Mouse (Mus musculus): ENCODE measurements around the gene Gm43191. TPM values are rescaled to one million over a fixed set of nuclear protein-coding genes. Genes with fewer than 3 reads are reported as not detected.

The Gm43191 gene
- polyA plus RNA-seq, 1 experiment from 2014 or later, result not detected

DNA sequence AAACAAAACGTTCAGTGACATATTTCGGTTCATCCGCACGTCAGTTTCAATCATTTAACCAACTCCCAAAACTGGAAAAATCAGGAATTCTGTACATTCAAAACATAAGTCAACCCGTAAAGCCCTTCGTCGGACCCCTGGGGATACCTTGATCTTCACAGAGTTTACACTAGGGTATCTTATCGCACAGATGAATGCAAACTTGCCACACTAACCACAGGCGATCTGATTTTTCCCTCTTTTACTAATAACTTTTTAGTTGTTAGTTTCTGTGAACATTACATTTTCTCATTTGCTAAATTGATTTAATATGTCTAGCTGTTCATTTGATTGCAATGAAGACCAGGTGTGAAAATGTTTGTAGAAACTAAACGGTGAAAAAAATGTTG lies 85.5 kb downstream of the Gm43191 start:
- peak overlapping the region; percentile 93 for H3K9ac ChIP-seq (ENCODE audit: low read depth, low read length)
- peak overlapping the region; percentile 65 for H3K4me2 ChIP-seq (ENCODE audit: low read depth, low read length)
- peak overlapping the region; percentile 89 for H3K27ac ChIP-seq (ENCODE audit: low read length)
- peak overlapping the region; percentile 95 for H3K4me3 ChIP-seq (ENCODE audit: low read depth, low read length)
- peaks cover 13% of the 10 kb centered on the region for H3K4me1 ChIP-seq (ENCODE audit: control insufficient read depth, low read depth, low read length)
- peaks cover 4% of the 10 kb centered on the region; the same call in 1 of the 2 replicates for H3K36me3 ChIP-seq (ENCODE audit: control insufficient read depth, insufficient read depth)
- no peaks in the 10 kb centered on the region for H3K27me3 ChIP-seq (ENCODE audit: control insufficient read depth, insufficient read depth, low read depth, low read length)
- no peak for ATAC-seq (ENCODE audit: low read depth)
- no peaks in the 10 kb centered on the region for H3K9me3 ChIP-seq (replicated peaks; ENCODE audit: control insufficient read depth, low read length)
- 6% methylated on average over 10 of the region's 10 CpGs for WGBS (ENCODE audit: insufficient replicate concordance)

DNA sequence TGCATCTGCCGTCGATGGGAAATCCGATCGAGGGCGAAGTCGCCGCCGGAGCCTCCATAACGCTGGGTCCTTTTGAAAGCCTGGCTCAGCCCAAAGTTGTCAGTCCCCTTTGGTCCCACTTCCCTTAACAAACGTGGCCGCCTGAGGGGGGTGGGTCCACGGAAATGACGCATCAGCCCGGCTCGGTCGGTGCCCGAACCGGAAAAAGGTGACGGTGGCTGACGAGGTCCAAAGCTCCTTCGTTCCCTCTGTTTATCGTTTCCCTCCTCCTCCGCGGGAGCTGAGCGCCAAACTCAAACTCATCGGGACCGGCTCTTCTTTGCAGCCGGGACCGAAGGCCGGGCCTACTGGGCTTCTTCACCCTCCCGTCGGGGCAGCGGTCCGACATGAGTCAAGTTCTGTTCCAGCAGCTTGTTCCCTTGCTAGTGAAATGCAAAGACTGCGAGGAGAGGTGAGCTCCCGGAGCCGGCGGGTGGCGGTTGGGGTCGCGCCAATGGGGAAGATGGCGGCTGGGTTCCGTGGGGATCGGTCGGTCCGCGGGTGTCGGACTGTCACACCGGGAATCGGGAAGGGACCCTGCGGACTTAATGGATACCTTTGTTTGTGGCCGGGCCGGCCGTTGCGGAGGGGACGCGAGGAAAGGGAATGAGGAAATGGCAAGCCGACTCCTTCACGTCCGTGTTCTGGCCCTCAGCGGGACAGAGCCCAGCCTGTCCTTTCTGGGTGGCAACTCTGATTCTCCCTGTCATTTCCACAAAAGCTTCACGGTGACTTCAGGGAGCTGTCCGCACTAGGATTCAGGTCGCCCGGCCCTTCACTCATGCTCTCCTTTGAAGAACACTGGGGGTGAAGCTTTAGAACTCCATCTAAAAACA lies 86.1 kb downstream of the Gm43191 start, which contains the start of gene Sass6:
TSS of gene Sass6 (plus strand) at position 255 of the 875 bp plus-strand sequence.
- Histone ChIP-seq H3K36me3 (ENCODE audit: control insufficient read depth, insufficient read depth) (peaks cover 4% of the 10 kb centered on the region; the same call in 1 of the 2 replicates), H3K27me3 (ENCODE audit: control insufficient read depth, insufficient read depth, low read depth, low read length) (no peaks in the 10 kb centered on the region), H3K9ac (ENCODE audit: low read depth, low read length) (peak within 1 kb of the TSS; percentile 93), H3K4me3 (ENCODE audit: low read depth, low read length) (peak within 1 kb of the TSS; percentile 95), H3K4me2 (ENCODE audit: low read depth, low read length) (peak within 1 kb of the TSS; percentile 75), H3K4me1 (ENCODE audit: control insufficient read depth, low read depth, low read length) (peaks cover 13% of the 10 kb centered on the region), H3K9me3 (replicated peaks; ENCODE audit: control insufficient read depth, low read length) (no peaks in the 10 kb centered on the region), H3K27ac (ENCODE audit: low read length) (peak within 1 kb of the TSS; percentile 89)
- ATAC-seq (ENCODE audit: low read depth), result peak; percentile 96
- WGBS (ENCODE audit: insufficient replicate concordance), result under 1% methylated on average over 64 of the region's 65 CpGs

DNA sequence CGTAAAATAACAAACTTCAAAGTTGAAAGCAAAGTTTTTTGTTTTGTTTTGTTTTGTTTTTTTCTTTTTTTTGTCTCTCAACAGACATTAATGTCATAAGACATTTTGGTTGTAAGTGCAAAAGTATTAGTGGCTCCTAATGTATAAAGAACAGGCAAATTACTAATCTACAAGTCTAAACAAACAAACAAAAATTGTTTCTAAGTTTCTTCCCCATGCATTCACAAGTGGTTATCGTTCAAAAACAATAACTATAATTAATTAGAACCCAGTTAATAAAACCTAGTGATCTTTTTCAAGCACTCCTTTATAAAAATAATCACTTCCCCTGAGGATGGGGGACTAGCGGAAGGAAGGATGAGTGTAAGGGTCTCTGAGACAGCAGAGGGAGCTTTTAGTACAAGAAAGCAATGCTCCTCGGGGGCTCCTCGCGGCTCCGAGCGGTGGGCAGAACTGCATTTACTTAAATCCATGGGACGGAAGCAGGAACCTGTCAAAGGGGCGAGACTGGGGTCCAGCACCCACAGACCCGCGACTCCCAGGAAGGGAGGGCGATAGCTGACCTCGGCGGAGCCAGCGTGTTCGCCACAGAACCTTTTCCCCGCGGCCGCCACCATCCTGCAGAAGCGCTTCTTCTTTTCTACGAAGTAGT lies 86.9 kb downstream of the Gm43191 start:
- WGBS (ENCODE audit: insufficient replicate concordance), result 2% methylated on average over 22 of the region's 22 CpGs
- Histone ChIP-seq H3K9me3 (replicated peaks; ENCODE audit: control insufficient read depth, low read length) (no peaks in the 10 kb centered on the region), H3K36me3 (ENCODE audit: control insufficient read depth, insufficient read depth) (peaks cover 8% of the 10 kb centered on the region; the same call in 1 of the 2 replicates), H3K9ac (ENCODE audit: low read depth, low read length) (peak overlapping the region; percentile 93), H3K4me2 (ENCODE audit: low read depth, low read length) (peak overlapping the region; percentile 75), H3K4me1 (ENCODE audit: control insufficient read depth, low read depth, low read length) (peaks cover 13% of the 10 kb centered on the region), H3K27ac (ENCODE audit: low read length) (peak overlapping the region; percentile 58), H3K4me3 (ENCODE audit: low read depth, low read length) (peak overlapping the region; percentile 95), H3K27me3 (ENCODE audit: control insufficient read depth, insufficient read depth, low read depth, low read length) (no peaks in the 10 kb centered on the region)
- ATAC-seq (ENCODE audit: low read depth), result peak; percentile 33

Other genes with a start within 250 kb of the Gm43191 start
- 19.9 and 20.9 TPM in 2 replicates for gene Rtca, start 173.1 kb downstream of the Gm43191 start, polyA plus RNA-seq (2015; fragmentation: Nextera tagmentation; extraction: Ambion mirVana)
- gene Dbt, start 168.2 kb downstream of the Gm43191 start, polyA plus RNA-seq (2015; fragmentation: Nextera tagmentation; extraction: Ambion mirVana), result 19.4 and 19.9 TPM in 2 replicates
- 2.2 and 2.7 TPM in 2 replicates for gene Lrrc39, start 118.3 kb downstream of the Gm43191 start, polyA plus RNA-seq (2015; fragmentation: Nextera tagmentation; extraction: Ambion mirVana)
- gene Sass6, start 86.3 kb downstream of the Gm43191 start, polyA plus RNA-seq (2015; fragmentation: Nextera tagmentation; extraction: Ambion mirVana), result 17.3 and 17.8 TPM in 2 replicates
- gene Trmt13, start 66.7 kb downstream of the Gm43191 start, polyA plus RNA-seq (2015; fragmentation: Nextera tagmentation; extraction: Ambion mirVana), result 7.0 and 7.3 TPM in 2 replicates
- gene Mfsd14a, start 18.6 kb downstream of the Gm43191 start, polyA plus RNA-seq (2015; fragmentation: Nextera tagmentation; extraction: Ambion mirVana), result 32.0 and 32.8 TPM in 2 replicates
- 7.0 and 7.2 TPM in 2 replicates for gene Slc35a3, start 31.6 kb upstream of the Gm43191 start, polyA plus RNA-seq (2015; fragmentation: Nextera tagmentation; extraction: Ambion mirVana)
- 14.3 and 19.6 TPM in 2 replicates for gene Agl, start 126.9 kb upstream of the Gm43191 start, polyA plus RNA-seq (2015; fragmentation: Nextera tagmentation; extraction: Ambion mirVana)
- gene Frrs1, start 178.2 kb upstream of the Gm43191 start, polyA plus RNA-seq (2015; fragmentation: Nextera tagmentation; extraction: Ambion mirVana), result 44.2 and 51.8 TPM in 2 replicates